Mouse (Mus musculus) mouse trophoblast stem cell (cell line): ENCODE results near the gene Slmap.
"Not testable (repeated sequence)": the region's sequence is repeated elsewhere in the genome, so short reads cannot be mapped to it uniquely, and the experiment has no call there.

Experiments used
- in situ Hi-C, 2 experiments: fragments of 300-500 bp; cut with MseI, MboI; formaldehyde crosslinking; loops; 2 replicates in 1 of 2; 3 replicates in 1 of 2; pipeline ENCODE4 v1.15.1; 2025

Slmap gene

DNA sequence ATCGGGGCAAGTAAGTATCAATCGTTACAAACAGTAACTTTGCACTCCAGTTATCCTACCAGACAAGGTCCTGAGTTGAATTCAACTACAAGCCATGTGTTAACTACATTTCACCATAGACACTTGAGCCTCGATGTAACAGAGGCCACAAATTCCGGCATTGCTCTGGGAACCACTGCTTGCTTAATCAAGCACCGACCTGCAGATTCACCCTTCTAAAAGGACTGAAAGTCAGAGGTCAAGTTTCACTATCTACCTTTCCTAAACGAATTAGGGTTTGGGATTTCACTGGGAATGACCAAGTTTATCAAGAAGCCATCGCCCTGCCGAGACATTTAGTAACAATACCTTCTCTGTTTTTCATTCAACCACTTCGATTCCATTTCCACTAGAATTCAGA, 2.0 kb downstream of the Slmap start:
- in situ Hi-C loops = no loop called here

DNA sequence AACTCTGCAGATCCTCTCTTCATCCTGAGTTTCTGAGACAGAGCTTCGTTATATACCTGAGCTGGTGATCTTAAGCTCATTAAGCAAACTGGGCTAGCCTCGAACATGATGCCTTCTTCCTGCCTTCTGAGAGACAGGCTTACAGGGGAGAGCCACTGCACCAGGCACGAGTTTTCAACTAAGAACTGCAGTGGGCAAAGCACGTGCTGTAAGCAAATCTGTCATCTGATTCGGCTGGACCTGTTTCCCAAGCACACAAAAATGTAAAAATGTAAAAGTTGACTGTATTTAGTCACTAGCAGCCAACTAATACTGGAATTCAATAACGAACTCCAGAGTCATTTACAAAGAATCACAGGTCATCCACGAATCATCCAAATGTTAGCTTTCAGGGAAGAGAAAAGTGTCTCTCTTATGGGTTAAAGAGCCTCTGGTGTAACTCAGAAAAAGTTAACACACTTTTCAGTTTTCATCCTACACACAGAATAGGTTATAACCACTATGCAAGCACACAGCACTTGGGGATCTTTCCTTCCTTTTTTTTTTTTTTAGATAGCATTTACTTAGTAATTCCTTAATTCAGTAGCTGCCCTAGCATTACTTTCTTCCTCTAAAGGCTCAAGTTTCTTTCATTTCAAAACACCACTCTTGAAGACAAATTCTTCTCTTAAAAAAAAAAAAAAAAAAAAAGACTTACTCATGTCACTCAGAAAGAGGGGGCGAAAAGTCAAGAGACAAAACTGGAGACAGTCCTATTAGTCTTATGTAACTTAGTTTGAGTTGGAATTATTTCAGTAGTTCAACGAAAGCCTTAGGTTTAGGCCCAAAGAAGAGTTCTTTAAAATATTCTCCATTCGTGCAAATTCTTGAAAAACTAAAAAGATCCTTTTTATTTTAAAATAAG, 3.1 kb downstream of the Slmap start:
- in situ Hi-C loops = no loop called here

DNA sequence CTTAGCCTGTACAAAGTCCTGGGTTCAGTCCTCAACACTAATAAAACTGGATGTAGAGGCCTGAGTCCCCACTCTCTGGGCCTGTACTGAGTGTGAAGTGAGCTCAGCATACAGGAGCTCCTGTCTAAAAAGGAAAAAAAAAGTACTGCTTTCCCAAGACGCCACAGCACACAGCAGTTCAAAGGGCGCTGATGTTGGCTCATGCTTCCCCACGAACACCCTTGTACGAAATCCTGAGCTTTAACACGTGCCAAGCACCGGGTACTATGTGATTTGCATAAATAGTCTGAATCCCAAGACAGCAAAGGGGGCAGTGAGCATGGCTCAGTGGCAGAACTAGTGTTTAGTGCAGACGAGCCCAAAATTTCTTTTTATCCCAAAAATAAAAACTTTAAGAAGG, 4.4 kb downstream of the Slmap start:
- in situ Hi-C loops = no loop called here

DNA sequence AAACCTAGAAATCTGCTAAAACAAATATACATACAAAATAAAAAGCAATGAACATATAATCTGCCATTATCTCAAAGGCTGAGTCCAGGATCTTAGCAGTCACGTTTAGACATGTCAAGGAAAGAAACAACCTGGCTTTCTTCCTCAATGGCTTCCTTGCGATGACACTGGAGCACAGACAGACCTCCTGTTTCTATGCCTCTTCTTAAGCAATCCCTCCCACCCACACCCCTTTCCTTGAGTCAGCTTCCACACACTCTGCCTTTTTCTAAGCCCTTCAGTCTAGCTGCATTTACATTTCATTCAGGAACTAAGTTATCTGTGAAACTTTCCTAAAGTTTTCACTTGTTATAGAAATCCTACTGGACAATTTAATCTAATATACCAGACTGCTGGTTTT, 6.4 kb downstream of the Slmap start:
- in situ Hi-C loops = no loop called here

DNA sequence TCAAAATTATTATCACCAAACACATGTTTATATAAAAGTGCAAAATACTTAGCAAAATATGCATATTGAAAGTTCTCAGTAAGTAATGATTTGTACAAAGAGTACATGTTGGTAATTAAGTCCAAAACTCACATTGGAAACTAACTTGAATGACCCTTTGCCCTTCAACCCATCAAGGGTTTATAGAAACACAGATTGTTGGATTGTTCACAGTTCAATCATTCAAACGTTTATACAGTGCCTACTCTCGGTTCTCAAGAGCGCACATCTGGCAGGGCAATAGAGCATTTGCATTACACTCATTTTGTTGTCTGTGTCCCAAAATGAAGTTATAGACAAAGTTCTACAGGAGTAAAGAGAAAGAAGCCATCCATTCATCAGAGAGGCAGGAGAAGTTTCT, 8.8 kb downstream of the Slmap start:
- in situ Hi-C loops = no loop called here

DNA sequence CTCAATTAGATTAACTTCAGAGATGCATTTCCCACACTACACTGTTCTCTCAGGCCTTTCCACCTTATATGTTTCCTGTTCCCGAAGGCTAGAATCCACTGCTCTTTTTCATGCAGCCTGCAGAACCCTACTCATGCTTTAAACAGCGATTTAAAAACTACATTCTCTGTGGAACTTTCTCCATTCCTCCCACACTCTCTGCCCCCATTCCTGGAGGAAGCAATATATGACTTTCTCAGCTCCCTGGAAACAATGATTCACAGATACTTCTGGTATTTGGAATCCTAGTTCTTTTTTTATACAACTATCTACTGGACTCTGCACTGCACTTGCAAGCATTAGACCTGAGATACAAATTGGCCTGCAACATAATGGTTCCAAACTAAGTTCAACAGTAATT, 11.6 kb downstream of the Slmap start:
- in situ Hi-C loops = no loop called here

DNA sequence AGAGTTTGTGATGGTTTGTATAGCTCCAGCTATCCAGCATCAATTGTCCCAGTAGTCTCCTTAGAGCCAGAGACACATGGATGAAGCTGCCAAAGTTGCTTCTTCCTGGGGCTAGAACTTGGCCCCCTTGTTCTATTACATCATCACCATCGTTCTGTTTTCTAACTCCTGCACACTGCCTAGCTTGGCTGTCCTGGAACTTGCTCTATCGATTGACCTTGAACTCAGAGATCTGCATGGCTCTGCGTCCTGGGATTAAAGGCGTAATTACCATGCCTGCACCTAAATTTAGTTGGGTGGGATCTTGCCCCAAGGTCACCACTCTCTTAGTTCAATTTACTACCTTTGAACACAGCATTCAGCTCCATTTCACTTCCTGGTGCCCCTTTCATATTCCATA, 14.9 kb downstream of the Slmap start:
- in situ Hi-C loops = no loop called here

DNA sequence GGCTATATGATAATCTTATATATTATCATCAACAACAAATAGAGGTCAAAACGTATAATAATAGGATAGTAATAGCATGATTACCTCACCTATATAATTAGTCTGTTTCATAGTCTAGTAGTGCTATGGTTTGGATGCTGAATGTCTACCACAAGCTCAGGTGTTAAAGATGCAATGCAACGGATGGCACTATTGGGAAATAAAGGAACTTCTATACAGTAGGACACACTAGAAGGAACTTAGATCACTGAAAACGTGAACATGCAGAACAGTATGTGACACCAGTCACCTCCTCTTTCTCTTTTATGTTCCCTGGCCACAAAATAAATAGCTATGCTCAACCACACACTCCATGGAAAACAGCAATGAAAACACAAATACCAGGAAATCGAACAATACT, 16.9 kb downstream of the Slmap start:
- in situ Hi-C loops = no loop called here

DNA sequence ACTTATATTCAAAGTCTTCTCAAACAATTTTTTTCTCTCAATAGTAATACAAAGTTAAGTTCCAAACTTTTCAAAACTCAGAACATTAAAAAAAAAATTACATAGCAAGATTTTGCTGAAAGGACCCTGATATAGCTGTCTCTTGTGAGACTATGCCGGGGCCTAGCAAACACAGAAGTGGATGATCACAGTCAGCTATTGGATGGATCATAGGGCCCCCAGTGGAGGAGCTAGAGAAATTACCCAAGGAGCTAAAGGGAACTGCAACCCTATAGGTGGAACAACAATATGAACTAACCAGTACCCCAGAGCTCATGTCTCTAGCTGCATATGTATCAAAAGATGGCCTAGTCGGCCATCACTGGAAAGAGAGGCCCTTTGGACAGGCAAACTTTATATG, 18.5 kb downstream of the Slmap start:
- in situ Hi-C loops = not testable (repeated sequence)

DNA sequence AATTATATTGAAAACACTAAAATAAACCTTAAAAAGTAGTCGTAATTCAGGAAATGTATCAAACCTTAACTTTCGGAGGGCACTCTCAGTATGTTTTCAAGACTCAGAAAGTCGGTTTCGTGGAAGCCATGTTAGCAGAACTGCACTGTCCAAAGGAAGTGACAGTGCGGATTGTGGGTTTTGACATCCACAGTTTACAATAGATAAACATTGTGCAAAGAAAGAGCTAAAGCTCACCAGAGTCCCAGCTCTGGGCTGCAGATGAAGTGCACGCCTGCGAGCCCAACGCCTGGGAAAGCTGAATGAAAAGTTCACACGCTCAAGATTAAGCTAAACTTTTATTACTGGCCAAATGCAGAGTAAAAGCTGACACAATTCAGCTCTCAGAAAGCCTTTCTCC, 18.9 kb downstream of the Slmap start:
- in situ Hi-C loops = no loop called here

DNA sequence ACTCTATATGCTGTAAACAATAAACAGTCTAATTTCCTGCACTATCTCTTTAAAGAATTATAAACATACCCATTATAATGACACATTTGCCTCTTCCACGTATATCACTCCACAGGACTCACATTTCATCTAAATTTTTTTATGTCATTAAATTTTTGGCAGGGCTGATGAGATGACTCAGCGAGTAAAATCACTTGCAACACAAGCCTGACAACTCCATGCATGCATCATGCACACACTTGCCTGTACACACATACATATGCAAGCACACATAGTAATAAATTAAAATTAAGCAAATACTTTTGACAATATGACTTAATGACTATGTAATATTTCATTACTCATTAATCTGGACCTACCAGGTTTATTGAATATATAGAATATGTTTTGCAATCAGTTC, 24.2 kb downstream of the Slmap start:
- in situ Hi-C loops = no loop called here

DNA sequence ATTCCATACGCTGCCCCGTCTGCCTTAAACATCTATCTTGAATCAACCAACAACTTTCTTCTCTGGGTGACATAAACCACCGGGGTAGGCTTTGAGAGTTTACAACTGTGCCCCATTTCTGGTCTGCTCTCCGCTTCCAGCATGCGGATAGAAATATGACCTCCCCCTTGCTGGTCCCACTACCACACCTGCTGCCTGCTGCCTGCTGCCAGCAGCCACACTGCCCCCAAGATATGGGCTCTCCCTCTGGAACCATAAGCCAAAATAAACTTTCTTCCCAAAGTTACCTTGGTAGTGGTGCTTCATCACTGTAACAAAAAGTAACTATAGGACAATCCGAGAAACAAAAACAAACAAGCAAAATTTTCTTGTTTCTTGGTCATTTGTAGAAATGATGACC, 26.6 kb downstream of the Slmap start:
- in situ Hi-C loops = no loop called here

DNA sequence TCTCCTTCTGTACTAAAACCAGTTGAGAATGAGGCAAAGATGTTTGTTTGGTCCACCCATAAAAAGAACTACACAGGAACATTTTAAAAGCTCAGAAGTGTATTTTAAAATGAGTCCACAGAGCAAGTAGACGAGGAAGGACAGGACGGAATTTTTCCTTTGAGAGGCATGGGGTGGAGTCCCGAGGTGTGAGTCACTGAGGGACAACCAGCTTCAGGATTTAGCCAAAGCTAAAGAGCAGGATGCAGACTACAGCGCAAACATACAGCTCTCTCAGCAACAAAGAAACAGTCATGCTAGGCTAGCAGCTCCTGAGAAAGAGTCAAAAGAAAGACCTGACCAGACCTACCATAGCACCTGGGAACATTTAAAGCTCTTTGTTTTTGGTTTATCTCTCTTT, 27.4 kb downstream of the Slmap start:
- in situ Hi-C loops = no loop called here

DNA sequence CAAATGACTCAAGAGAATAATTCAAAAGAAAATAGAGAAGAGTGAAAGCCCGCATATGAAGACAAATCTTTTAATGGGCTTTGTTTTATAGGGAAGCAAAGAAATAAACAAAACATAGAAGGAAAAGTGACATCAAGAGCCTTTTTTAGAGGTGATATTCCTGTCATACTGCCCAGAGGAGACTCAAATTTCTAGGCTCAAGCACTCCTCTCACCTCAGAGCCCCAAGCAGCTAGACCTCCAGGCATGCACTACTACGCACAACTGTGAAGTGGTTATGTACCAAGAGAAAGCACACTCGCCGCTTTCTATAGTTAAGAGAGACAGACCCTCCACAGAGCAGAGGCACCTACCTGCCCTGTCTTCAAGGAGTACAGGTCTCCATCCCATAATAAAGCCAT, 30.2 kb downstream of the Slmap start:
- in situ Hi-C loops = no loop called here

DNA sequence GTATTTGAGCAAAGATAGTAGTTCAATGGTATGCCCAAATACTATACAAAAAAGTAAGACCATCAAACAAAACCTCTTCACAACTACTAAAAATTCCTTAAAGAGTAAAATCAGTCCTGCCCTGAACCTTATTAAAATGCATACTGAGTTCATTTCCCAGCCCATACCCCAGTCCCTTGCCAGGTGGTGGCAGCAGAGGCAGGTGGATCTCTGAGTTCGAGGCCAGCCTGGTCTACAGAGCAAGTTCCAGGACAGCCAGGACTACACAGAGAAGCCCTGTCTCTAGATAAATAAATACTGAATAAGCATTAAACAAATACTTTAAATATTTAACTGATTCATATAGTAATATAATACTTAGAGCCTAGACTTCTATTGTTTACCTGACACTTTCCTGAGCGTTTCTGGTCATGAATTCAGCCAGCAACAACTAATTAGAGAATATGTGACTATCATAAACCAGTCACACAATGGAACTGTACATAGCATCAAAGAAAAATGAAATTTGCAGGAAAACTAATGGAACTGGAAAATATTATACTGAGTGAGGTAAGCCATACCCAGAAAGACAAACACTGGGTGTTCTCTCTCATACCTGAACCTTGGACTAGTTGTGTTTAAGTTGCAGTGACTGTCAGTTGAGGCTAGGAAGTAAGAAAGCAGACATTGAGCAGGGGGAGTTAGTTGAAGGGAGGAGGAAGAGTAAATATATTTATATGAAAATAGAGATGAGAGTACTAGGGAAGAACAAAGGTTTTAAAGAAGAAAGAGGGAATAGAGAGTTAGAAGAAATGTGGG, 34.4 kb downstream of the Slmap start:
- in situ Hi-C loops = no loop called here

DNA sequence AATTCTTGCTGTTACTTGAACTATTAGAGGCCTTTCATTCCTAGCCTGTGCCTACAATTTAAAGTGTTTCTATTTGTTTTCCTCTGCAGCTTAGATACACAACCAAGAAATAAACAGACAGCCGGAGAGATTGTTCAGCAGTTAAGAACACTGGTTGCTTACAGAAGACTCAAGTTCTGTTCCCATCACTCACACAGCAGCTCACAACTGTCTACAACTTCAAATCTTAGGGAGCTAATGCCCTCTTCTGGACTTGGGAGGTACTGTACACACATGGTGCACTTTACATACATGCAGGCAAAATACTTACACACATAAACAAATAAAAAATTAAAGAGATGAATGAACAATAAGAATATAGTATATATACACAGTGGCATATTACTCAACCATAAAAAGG, 39.7 kb downstream of the Slmap start:
- in situ Hi-C loops = loop anchor here in 1 of 2 experiments (10.0 kb wide), 1 partner anchor 110 kb away; no protein-coding TSS in a partner anchor

DNA sequence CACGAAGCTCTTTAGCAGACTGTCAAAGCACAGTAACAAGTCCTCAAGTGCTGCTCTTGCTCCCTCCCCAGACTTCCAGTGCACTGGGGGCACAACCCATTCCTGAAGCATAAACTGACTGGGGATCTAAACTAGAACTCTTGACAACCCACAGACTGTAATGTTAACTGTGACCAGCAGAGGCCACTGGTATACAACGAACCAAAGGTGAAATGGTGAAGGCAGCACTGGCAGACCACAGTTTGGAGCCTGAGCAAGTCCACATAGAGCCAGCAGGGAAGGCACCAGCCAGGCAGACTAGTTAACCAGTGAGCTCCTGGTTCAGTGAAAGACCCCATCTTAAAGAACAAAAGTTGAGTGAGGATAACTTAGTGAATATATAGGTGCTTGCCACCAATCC, 43.6 kb downstream of the Slmap start:
- in situ Hi-C loops = loop anchor here in 1 of 2 experiments (10.0 kb wide), 1 partner anchor 114 kb away; no protein-coding TSS in a partner anchor

DNA sequence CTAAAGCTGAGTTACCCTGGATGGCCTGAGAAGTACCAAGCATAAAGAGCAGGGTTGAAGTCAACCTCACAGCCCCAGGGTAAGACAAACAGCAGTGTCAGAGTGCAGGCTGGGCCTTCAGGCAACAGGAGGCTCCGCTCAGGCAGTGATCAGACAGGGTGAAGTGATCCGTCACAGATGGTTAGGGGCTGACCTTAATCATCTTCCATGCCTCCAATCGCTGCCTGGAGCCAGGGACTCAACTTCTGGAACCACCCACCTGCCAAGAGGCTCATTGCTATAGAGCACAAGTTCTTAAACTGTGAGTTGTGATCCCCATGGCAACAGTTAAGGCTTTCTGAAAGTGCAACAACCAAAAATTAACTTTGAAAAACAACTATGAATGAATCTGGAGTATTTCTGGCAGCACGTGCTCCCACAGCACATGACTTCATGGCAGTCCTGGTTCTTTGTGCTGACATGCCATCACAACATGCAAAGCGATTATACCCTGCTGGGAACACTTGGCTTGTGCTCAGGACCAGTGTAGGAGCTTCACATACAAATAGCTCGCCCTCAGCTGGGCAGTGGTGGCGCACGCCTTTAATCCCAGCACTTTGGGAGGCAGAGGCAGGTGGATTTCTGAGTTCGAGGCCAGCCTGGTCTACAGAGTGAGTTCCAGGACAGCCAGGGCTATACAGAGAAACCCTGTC, 46.3 kb downstream of the Slmap start:
- in situ Hi-C loops = no loop called here

DNA sequence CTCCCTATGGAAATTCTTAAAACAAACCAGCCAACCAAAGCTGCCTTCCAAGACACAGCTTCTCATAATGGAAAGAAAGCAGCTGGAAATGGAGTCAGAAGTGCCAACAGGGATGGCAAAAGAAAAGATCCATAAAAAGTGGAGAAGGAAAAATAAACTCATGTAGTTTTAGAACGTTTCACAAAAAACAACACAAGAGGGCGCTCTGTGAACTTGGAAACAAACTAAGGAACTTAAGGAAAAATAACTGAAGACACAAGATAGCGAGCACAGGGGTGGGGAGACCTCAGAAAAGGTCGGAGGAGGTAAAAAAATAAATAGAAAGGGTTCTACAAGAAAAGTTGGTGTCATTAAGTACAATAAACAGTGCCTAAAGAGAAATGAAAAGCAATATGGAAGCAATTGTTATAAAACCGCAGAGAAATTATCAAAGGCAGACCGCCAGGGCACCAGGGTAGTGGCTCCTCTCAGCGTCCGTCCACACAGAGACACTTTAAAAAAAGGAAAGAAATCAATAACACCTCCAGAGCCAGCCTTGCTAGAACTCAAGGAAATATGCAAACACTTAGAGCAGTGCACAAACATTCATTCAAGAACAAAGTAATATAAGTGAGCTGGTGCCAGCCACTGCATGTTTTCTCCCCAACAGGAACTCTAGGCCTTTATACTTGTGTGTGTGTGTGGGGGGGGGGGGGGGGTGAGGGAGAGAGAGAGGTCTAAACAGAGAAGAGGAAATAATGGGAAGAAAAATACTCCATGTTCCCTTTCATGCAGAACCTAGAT, 48.1 kb downstream of the Slmap start:
- in situ Hi-C loops = no loop called here

DNA sequence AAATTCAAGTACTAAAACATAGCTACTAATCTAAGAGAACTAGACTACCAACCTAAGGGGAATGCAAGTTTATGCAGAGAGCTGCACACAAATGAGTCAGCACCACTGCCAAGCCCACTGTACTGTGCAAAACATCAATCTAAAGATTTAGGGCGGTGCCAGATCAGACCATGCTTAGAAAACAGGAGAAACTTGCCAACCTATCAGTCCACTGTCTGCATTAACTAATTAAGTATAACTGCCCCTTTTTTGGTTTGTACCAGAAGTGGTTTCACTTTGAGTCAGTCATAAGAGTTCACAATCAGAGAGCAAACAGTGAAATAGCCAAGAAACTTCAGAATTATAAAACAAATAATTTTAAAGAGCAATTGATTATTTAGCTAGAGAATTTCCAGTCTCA, 53.3 kb downstream of the Slmap start:
- in situ Hi-C loops = no loop called here

DNA sequence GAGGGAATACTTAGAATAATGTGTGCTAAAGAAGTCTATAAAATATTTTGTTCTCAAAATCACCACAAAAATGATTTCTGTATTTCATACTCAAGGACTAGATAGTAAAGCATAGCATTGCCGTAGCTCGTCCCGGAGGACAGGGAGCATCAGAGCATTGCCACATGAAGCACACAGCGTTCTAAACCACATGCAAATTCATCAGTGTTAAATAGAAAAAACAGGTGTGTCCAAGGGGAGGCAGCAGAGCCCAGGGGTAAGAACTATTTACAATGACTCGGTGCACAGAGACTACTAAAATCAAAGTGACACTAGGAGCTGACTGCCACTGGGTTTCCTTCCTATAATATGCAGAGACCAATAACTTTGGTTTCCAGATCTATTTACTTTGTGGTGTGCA, 57.0 kb downstream of the Slmap start:
- in situ Hi-C loops = no loop called here

DNA sequence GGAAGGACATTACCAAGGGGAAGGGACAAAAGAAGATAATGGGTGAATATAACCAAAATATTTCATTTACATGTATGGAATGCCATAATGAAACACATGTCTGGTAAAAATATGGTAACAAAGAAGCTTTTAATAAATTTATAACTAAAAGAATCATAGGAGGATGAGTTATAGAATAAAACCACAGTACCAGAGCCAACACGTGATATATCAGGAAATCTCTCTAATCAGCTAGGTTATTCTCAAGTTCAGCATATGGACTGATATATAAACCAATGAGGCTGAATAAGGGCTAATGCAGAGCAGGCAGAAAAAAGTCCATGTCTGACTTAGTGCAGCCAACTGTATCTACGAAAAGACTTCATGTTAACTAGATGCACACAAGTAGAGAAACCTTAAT, 58.3 kb downstream of the Slmap start:
- in situ Hi-C loops = no loop called here
